Mouse (Mus musculus) midbrain, embryonic 11.5 days (tissue): ENCODE data around the gene Gm49358. TPM values are rescaled to one million over a fixed set of nuclear protein-coding genes. Genes with fewer than 3 reads are reported as not detected.

Experiments used
- ATAC-seq: fragments of 200-750 bp; cut with Nextera tagmentation; 2 replicates; pipeline ENCODE4 v1.8.0; 2017; ENCODE audit warnings: moderate TSS enrichment, moderate library complexity; ENCODE audit not compliant: low FRiP score
- DNase-seq: peaks from one replicate; pipeline ENCODE4 v3.0.0; 2015; ENCODE audit warnings: low spot score; ENCODE audit errors: missing footprints
- H3K27ac ChIP-seq: fragments of 300-500 bp; sonication (generic); 2 replicates; pipeline ENCODE4 v1.5.1; 2014; ENCODE audit warnings: low read depth, low read length
- H3K27me3 ChIP-seq: fragments of 300-500 bp; sonication (generic); 2 replicates; pipeline ENCODE4 v1.6.1; 2014; ENCODE audit warnings: mild to moderate bottlenecking, low read length, moderate library complexity, mixed read lengths; ENCODE audit not compliant: control insufficient read depth, insufficient read depth
- H3K36me3 ChIP-seq: fragments of 300-500 bp; sonication (generic); 2 replicates; pipeline ENCODE4 v1.6.1; 2014; ENCODE audit warnings: mild to moderate bottlenecking, low read length, moderate library complexity, mixed read lengths; ENCODE audit not compliant: control insufficient read depth, insufficient read depth
- H3K4me1 ChIP-seq: fragments of 300-500 bp; sonication (generic); 2 replicates; pipeline ENCODE4 v1.6.1; 2014; ENCODE audit warnings: low read length; ENCODE audit not compliant: control insufficient read depth, insufficient read depth
- H3K4me2 ChIP-seq: fragments of 300-500 bp; sonication (generic); 2 replicates; pipeline ENCODE4 v1.6.1; 2014; ENCODE audit warnings: mild to moderate bottlenecking, moderate library complexity
- H3K4me3 ChIP-seq: fragments of 300-500 bp; sonication (generic); 2 replicates; pipeline ENCODE4 v1.5.1; 2014; ENCODE audit warnings: low read depth, low read length
- H3K9ac ChIP-seq: fragments of 300-500 bp; sonication (generic); 2 replicates; pipeline ENCODE4 v1.6.1; 2014; ENCODE audit warnings: low read length
- H3K9me3 ChIP-seq: fragments of 300-500 bp; sonication (generic); 2 replicates; pipeline ENCODE4 v1.6.1; 2016; ENCODE audit warnings: low read length; ENCODE audit not compliant: control insufficient read depth
- WGBS: fragments of 180-500 bp; shearing (Covaris S2); extraction: QIAGEN DNeasy Blood & Tissue Kit; methylation state at CpG from one replicate; pipeline ENCODE4 v1.1.7; 2014; 5-methylcytosine and 5-hydroxymethylcytosine counted together
- polyA plus RNA-seq: library from polyadenylated mRNA; unstranded; fragments of >200 nt; fragmentation: Nextera tagmentation; extraction: Ambion mirVana; gene quantifications from 2 replicates; pipeline ENCODE4 v1.2.1, GENCODE M21; 2014

The Gm49358 gene
- polyA plus RNA-seq, 1 experiment from 2014 or later: not detected

DNA sequence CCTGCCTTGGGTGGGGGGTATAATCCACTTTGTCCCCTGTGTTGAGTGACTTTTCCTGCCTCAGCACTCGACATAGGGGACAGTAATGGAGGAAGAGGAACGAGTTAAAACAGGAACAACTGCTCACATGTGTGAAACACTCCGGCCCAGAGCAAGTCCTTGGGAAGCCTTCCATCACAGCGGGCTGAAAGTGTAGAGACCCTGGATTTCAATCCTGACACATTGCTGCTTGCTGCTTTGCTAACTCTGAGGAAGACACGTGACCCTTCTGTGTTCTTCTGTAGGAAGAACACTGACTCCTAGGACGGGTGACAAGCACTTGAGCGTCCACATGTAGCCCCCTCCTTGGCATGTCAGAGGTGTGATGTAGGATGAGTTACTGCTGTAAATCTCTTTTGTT is 51.4 kb downstream of the Gm49358 start:
- no peaks in the 10 kb centered on the region for H3K9me3 ChIP-seq
- DNase-seq (no peak), ATAC-seq (no peak)
- no peak overlapping the region for H3K9ac ChIP-seq
- no peak overlapping the region for H3K27ac ChIP-seq
- H3K4me3 ChIP-seq: no peak overlapping the region
- 86% methylated on average over 7 of the region's 7 CpGs for WGBS
- no peak overlapping the region for H3K4me2 ChIP-seq
- no peaks in the 10 kb centered on the region for H3K27me3 ChIP-seq
- no peaks in the 10 kb centered on the region for H3K36me3 ChIP-seq
- peaks cover 10% of the 10 kb centered on the region; the same call in 1 of the 2 replicates for H3K4me1 ChIP-seq

GRCm38 (mm10) chr10:86819649-86820165 is 55.9 kb downstream of the Gm49358 start:
- Histone ChIP-seq H3K9ac (0 out of 2 replicates have a peak overlapping the region, but pooled peaks have one; percentile 24), H3K27ac (no peak overlapping the region), H3K4me2 (no peak overlapping the region), H3K4me3 (no peak overlapping the region), H3K9me3 (no peaks in the 10 kb centered on the region), H3K36me3 (no peaks in the 10 kb centered on the region), H3K4me1 (peaks cover 10% of the 10 kb centered on the region; the same call in 1 of the 2 replicates), H3K27me3 (no peaks in the 10 kb centered on the region)
- ATAC-seq: peak; percentile 67
- 32% methylated on average over 8 of the region's 8 CpGs for WGBS
- no peak for DNase-seq

GRCm38 (mm10) chr10:86821014-86821413 is 57.2 kb downstream of the Gm49358 start:
- ATAC-seq: no peak
- no peak overlapping the region for H3K4me3 ChIP-seq
- H3K9me3 ChIP-seq: no peaks in the 10 kb centered on the region
- no peaks in the 10 kb centered on the region for H3K27me3 ChIP-seq
- H3K9ac ChIP-seq: no peak overlapping the region
- 84% methylated on average over 7 of the region's 7 CpGs for WGBS
- DNase-seq: no peak
- no peak overlapping the region for H3K4me2 ChIP-seq
- H3K4me1 ChIP-seq: peaks cover 10% of the 10 kb centered on the region; the same call in 1 of the 2 replicates
- H3K36me3 ChIP-seq: no peaks in the 10 kb centered on the region
- no peak overlapping the region for H3K27ac ChIP-seq

DNA sequence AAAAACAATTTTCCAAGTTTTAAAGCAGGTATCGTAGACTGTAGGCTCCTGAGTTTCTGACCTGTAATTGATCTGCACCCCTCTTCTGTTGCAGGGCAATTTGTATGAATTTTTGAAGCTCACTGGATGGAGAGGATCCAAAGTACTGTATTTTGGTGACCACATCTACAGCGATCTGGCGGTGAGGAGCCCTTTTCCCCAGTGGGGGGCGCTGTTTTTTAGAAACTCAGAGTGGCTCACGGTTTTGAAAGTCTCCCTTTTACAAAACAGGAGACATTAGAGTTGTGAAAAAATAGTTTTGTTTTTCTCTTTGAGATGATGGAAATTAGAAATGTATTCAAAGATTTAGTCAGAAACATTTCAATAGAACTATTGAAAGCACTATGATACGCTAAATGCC is 60.3 kb downstream of the Gm49358 start:
- Histone ChIP-seq H3K27me3 (no peaks in the 10 kb centered on the region), H3K27ac (no peak overlapping the region), H3K4me3 (no peak overlapping the region), H3K4me1 (peaks cover 10% of the 10 kb centered on the region; the same call in 1 of the 2 replicates), H3K4me2 (no peak overlapping the region), H3K36me3 (no peaks in the 10 kb centered on the region), H3K9me3 (no peaks in the 10 kb centered on the region), H3K9ac (no peak overlapping the region)
- DNase-seq (no peak), ATAC-seq (no peak)
- WGBS: 84% methylated on average over 6 of the region's 6 CpGs

DNA sequence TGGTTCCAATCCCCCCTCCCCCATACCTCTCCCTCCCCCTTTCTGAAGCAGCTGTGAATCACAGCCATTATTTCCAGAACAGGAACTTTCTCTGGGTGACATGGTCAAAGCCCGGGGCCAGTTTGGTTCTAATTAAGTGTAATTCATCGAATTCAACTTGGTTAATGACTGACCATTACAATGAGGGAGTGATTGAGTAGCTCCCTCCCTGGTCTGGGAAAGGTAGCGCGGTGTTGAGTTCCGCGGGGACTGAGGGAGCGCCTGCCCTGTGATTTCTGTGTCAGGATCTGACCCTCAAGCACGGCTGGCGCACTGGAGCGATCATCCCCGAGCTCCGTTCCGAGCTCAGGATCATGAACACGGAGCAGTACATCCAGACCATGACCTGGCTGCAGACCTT is 61.1 kb downstream of the Gm49358 start:
- ATAC-seq: no peak
- WGBS: 88% methylated on average over 14 of the region's 14 CpGs
- DNase-seq: no peak

DNA sequence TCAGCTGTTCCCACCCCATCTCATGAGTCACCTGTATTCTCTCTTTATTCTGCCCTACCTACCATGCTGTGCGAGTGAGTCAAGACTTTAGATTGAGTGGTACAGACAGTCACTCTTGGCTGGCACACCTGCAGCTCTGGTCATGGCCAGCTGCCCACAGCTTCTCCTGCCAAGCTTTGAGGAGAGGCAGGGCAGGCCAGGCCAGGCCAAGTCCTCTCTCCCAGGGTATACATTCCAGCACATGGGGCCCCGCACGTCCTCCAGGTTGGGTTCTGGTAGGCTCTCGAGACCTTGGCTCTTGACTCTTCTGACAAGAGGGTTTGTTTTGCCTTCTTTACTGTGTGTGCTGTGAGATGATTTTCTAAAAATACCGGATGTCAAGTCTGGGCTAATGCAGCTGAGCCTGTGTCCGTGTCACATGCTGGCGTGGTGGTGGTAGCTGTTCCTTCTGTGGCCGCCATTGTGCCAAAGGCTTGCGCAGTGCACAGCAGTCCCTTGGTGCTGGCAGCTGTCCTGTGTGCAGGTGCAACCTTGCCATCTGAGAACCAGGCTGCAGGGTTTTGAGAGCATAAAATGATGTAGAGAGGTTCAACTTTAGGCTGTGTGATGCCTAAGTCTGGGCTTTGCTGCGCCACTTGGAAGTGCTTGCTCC is 62.2 kb downstream of the Gm49358 start:
- WGBS: 94% methylated on average over 10 of the region's 10 CpGs
- Histone ChIP-seq H3K27ac (no peak overlapping the region), H3K4me1 (no peaks in the 10 kb centered on the region), H3K9me3 (no peaks in the 10 kb centered on the region), H3K27me3 (no peaks in the 10 kb centered on the region), H3K9ac (no peak overlapping the region), H3K36me3 (no peaks in the 10 kb centered on the region), H3K4me2 (no peak overlapping the region), H3K4me3 (no peak overlapping the region)
- ATAC-seq: no peak
- no peak for DNase-seq

More for the DNA sequence above, 61.1 kb downstream of the Gm49358 start:
- Histone ChIP-seq H3K4me3 (no peak overlapping the region), H3K9me3 (no peaks in the 10 kb centered on the region), H3K9ac (no peak overlapping the region), H3K4me1 (peaks cover 2% of the 10 kb centered on the region; the same call in 1 of the 2 replicates), H3K27ac (no peak overlapping the region), H3K27me3 (no peaks in the 10 kb centered on the region), H3K36me3 (no peaks in the 10 kb centered on the region), H3K4me2 (no peak overlapping the region)

GRCm38 (mm10) chr10:86826929-86827328 is 63.2 kb downstream of the Gm49358 start:
- H3K4me2 ChIP-seq: no peak overlapping the region
- H3K9ac ChIP-seq: no peak overlapping the region
- DNase-seq (no peak), ATAC-seq (no peak)
- H3K4me1 ChIP-seq: no peaks in the 10 kb centered on the region
- no peaks in the 10 kb centered on the region for H3K27me3 ChIP-seq
- no peak overlapping the region for H3K4me3 ChIP-seq
- no peaks in the 10 kb centered on the region for H3K36me3 ChIP-seq
- WGBS: 81% methylated on average over 3 of the region's 3 CpGs
- no peak overlapping the region for H3K27ac ChIP-seq
- H3K9me3 ChIP-seq: no peaks in the 10 kb centered on the region

DNA sequence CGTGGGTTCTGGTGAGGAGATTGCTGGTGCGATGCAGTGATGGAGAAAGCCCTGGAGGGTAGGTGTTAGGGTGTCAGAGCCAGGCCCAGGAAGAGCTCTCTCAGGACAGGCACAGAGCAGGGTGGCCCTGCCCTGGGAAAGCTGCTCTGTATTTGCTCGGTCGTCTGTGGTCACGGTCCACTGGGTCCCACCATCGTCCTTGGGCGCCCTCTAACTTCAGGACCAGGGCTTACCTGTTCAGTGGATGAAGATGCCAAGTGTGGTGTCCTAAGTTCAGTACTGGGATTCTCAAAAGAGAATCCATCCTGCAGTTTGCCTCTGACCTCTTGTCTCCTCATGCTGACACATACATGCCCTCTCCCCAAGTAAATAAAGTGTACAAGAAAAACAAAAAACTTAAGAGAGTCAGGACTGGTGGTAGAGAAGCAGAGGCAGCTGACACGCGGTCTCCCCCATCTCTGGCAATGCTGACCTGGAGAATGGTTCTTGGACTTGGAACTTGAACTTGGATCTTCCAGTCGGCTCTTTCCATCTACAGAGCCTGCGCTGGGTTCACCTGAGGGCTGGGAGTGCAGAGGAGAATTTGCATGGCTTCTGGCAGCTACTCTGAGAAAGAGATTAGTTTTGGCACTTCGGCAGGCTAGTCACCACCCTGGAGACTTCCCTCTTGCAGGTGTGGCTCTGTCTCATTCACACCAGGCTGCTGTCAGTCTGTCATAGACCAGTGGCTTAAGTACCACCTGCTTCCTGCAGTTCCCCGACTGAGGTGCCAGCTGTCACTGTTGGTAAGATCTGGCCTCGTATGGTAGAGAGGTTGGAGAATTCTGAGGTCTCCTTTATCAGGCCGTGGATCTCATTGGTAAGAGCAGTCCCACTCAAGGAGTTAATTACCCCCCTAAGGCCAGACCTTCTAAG is 64.7 kb downstream of the Gm49358 start:
- no peaks in the 10 kb centered on the region for H3K9me3 ChIP-seq
- 85% methylated on average over 15 of the region's 15 CpGs for WGBS
- DNase-seq (no peak), ATAC-seq (no peak; the same call in 1 of the 2 replicates)
- H3K4me1 ChIP-seq: no peaks in the 10 kb centered on the region
- H3K9ac ChIP-seq: no peak overlapping the region
- H3K4me3 ChIP-seq: no peak overlapping the region
- H3K27ac ChIP-seq: no peak overlapping the region
- H3K27me3 ChIP-seq: no peaks in the 10 kb centered on the region
- no peaks in the 10 kb centered on the region for H3K36me3 ChIP-seq
- H3K4me2 ChIP-seq: no peak overlapping the region

DNA sequence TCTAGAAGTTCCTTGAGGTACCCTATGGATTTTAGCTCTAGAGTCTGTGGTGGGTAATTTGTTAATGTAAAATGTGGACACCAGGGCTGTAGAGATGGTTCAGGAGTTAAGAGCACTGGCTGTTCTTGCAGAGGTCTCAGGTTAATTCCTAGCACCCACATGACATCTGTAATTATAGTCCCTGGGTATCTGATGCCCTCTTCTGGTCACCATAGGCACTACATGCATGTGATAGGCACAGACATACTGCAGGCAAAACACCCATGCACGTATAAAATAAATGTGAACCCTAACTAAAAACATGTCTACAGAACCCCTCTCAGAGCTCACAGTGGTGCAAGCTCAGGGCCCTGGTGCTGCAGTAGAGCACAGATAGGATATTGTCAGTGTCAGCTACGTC is 65.7 kb downstream of the Gm49358 start:
- no peak for DNase-seq
- WGBS: 85% methylated on average over 2 of the region's 2 CpGs

More for the DNA sequence above, 65.7 kb downstream of the Gm49358 start:
- Histone ChIP-seq H3K27ac (no peak overlapping the region), H3K4me3 (no peak overlapping the region), H3K4me1 (no peaks in the 10 kb centered on the region), H3K27me3 (no peaks in the 10 kb centered on the region), H3K4me2 (no peak overlapping the region), H3K36me3 (no peaks in the 10 kb centered on the region), H3K9me3 (no peaks in the 10 kb centered on the region), H3K9ac (no peak overlapping the region)
- no peak for ATAC-seq
